Mouse (Mus musculus) cortical plate, adult 2 months (tissue): ENCODE measurements around the gene Hsf2bp.

Experiments used
- CTCF ChIP-seq: fragments of 200-500 bp; IDR thresholded peaks from 2 replicates; pipeline ENCODE4 v1.5.1; 2011; ENCODE audit warnings: mild to moderate bottlenecking, control low read depth, low read length; ENCODE audit not compliant: insufficient read depth; ENCODE audit errors: extremely low read depth
- POLR2A ChIP-seq: fragments of 200-500 bp; IDR thresholded peaks from 2 replicates; pipeline ENCODE4 v1.6.1; 2011; ENCODE audit warnings: mild to moderate bottlenecking, low read length, control low read depth; ENCODE audit not compliant: insufficient read depth; ENCODE audit errors: extremely low read depth

GRCm38 (mm10) chr17:32048351-32048750 is 12.2 kb upstream of the Hsf2bp start:
- TF ChIP-seq POLR2A (no peak), CTCF (no peak)
